Mouse (Mus musculus) megakaryocyte, embryonic 14.5 days (primary cell): Measurements from ENCODE around the gene Gpc5.

Experiments
- FLI1 ChIP-seq: IDR thresholded peaks from 2 replicates; pipeline ENCODE4 v1.6.1; 2012; ENCODE audit warnings: low read length, inconsistent platforms, mixed read lengths
- GATA1 ChIP-seq: IDR thresholded peaks from 3 replicates; pipeline ENCODE4 v1.6.1; 2012; ENCODE audit warnings: mixed read lengths, low read length, inconsistent platforms, borderline replicate concordance

DNA sequence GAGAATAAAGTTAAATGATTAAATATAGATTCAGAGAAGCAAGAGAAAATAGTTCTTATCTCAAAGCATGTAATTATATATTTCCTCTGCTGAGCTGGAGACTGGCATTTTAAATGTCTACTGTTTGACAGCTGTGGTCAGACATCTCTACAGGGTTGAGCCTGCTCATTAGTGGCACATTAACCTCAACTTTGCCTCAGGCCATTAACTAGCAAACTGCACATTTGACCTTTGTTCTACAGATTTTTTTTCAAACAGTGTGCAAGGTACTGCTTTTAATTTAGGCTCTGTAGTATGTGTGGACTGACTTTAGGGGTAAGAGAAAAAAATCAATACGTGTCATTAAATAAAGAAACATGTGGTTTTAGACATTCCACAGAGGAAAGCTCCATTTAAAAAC, 321.4 kb downstream of the Gpc5 start:
- TF ChIP-seq GATA1, result no peak
- TF ChIP-seq FLI1, result no peak
